Mouse (Mus musculus): Measurements from ENCODE around the gene Adra2b.

DNA sequence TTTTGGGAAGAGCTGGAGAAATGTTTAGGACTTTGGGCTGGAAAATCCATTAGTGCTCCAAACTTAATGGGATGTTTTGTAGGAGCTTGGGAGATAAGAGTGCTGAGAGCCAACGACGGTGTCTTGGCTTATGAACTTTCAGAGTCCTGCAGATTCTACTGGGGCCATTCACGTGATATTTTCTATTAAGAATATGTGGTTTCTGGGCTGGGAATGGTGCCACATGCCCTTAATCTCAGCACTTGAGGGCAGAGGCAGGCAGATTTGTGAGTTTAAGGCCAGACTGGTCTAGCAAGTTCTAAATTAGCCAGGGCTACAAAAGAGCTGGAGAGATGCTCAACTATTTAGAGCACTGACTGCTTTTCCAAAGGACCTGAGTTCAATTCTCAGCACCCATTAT, 27.3 kb downstream of the Adra2b start:
- TF ChIP-seq CTCF (IDR thresholded peaks at IDR 0.05; ENCODE audit: extremely low read depth, insufficient read depth, low read length): no peak
- no peak for TF ChIP-seq POLR2A (IDR thresholded peaks at IDR 0.05; ENCODE audit: extremely low read depth, insufficient read depth, low read length)

All from cortical plate, adult 2 months (tissue).